Mouse (Mus musculus): ENCODE results near the gene Rab29. TPM values are rescaled to one million over a fixed set of nuclear protein-coding genes. Genes with fewer than 3 reads are reported as not detected.

The Rab29 gene
- polyA plus RNA-seq, 1 experiment from 2014 or later: 21.1 TPM

GRCm38 (mm10) chr1:131879816-131880215 is 12.8 kb downstream of the Rab29 start:
- H3K4me1 ChIP-seq (ENCODE audit: control insufficient read depth, insufficient read depth, low read length): no peaks in the 10 kb centered on the region
- H3K27ac ChIP-seq (ENCODE audit: low read length): no peak overlapping the region
- ATAC-seq (replicated peaks; ENCODE audit: extremely low read depth, insufficient read depth, low FRiP score): no peak
- H3K9ac ChIP-seq (ENCODE audit: low read length): no peak overlapping the region
- H3K27me3 ChIP-seq (ENCODE audit: control insufficient read depth, insufficient read depth, low read length): no peaks in the 10 kb centered on the region
- WGBS: 58% methylated on average over 2 of the region's 2 CpGs
- H3K36me3 ChIP-seq (ENCODE audit: control insufficient read depth, insufficient read depth): no peaks in the 10 kb centered on the region
- no peaks in the 10 kb centered on the region for H3K9me3 ChIP-seq (replicated peaks; ENCODE audit: control insufficient read depth, low read length)
- no peak overlapping the region for H3K4me2 ChIP-seq (ENCODE audit: low read depth, low read length)
- no peak overlapping the region for H3K4me3 ChIP-seq (ENCODE audit: low read length)

GRCm38 (mm10) chr1:131882787-131883186 is 15.8 kb downstream of the Rab29 start:
- Histone ChIP-seq H3K4me1 (ENCODE audit: control insufficient read depth, insufficient read depth, low read length) (no peaks in the 10 kb centered on the region), H3K36me3 (ENCODE audit: control insufficient read depth, insufficient read depth) (no peaks in the 10 kb centered on the region), H3K27ac (ENCODE audit: low read length) (no peak overlapping the region), H3K4me3 (ENCODE audit: low read length) (no peak overlapping the region), H3K4me2 (ENCODE audit: low read depth, low read length) (no peak overlapping the region), H3K9ac (ENCODE audit: low read length) (no peak overlapping the region), H3K9me3 (replicated peaks; ENCODE audit: control insufficient read depth, low read length) (no peaks in the 10 kb centered on the region), H3K27me3 (ENCODE audit: control insufficient read depth, insufficient read depth, low read length) (no peaks in the 10 kb centered on the region)
- ATAC-seq (replicated peaks; ENCODE audit: extremely low read depth, insufficient read depth, low FRiP score): no peak
- WGBS: 57% methylated on average over 2 of the region's 2 CpGs

GRCm38 (mm10) chr1:131886173-131886572 is 19.1 kb downstream of the Rab29 start:
- Histone ChIP-seq H3K4me3 (ENCODE audit: low read length) (no peak overlapping the region), H3K4me1 (ENCODE audit: control insufficient read depth, insufficient read depth, low read length) (no peaks in the 10 kb centered on the region), H3K36me3 (ENCODE audit: control insufficient read depth, insufficient read depth) (no peaks in the 10 kb centered on the region), H3K9me3 (replicated peaks; ENCODE audit: control insufficient read depth, low read length) (no peaks in the 10 kb centered on the region), H3K4me2 (ENCODE audit: low read depth, low read length) (no peak overlapping the region), H3K27ac (ENCODE audit: low read length) (no peak overlapping the region), H3K9ac (ENCODE audit: low read length) (no peak overlapping the region), H3K27me3 (ENCODE audit: control insufficient read depth, insufficient read depth, low read length) (no peaks in the 10 kb centered on the region)
- no peak for ATAC-seq (replicated peaks; ENCODE audit: extremely low read depth, insufficient read depth, low FRiP score)
- 66% methylated on average over 2 of the region's 2 CpGs for WGBS

GRCm38 (mm10) chr1:131886641-131887040 is 19.6 kb downstream of the Rab29 start:
- H3K4me1 ChIP-seq (ENCODE audit: control insufficient read depth, insufficient read depth, low read length): no peaks in the 10 kb centered on the region
- no peak overlapping the region for H3K4me2 ChIP-seq (ENCODE audit: low read depth, low read length)
- ATAC-seq (replicated peaks; ENCODE audit: extremely low read depth, insufficient read depth, low FRiP score): no peak
- no peaks in the 10 kb centered on the region for H3K9me3 ChIP-seq (replicated peaks; ENCODE audit: control insufficient read depth, low read length)
- no peaks in the 10 kb centered on the region for H3K27me3 ChIP-seq (ENCODE audit: control insufficient read depth, insufficient read depth, low read length)
- H3K9ac ChIP-seq (ENCODE audit: low read length): no peak overlapping the region
- no peak overlapping the region for H3K4me3 ChIP-seq (ENCODE audit: low read length)
- no peak overlapping the region for H3K27ac ChIP-seq (ENCODE audit: low read length)
- H3K36me3 ChIP-seq (ENCODE audit: control insufficient read depth, insufficient read depth): no peaks in the 10 kb centered on the region
- 76% methylated on average over 3 of the region's 3 CpGs for WGBS

- Histone ChIP-seq H3K9me3 (replicated peaks; ENCODE audit: control insufficient read depth, low read length) (no peaks in the 10 kb centered on the region), H3K4me2 (ENCODE audit: low read depth, low read length) (no peak overlapping the region), H3K36me3 (ENCODE audit: control insufficient read depth, insufficient read depth) (no peaks in the 10 kb centered on the region), H3K4me1 (ENCODE audit: control insufficient read depth, insufficient read depth, low read length) (no peaks in the 10 kb centered on the region), H3K27me3 (ENCODE audit: control insufficient read depth, insufficient read depth, low read length) (no peaks in the 10 kb centered on the region), H3K4me3 (ENCODE audit: low read length) (no peak overlapping the region), H3K9ac (ENCODE audit: low read length) (no peak overlapping the region), H3K27ac (ENCODE audit: low read length) (no peak overlapping the region)
- ATAC-seq (replicated peaks; ENCODE audit: extremely low read depth, insufficient read depth, low FRiP score): no peak
- WGBS: 67% methylated on average over 6 of the region's 6 CpGs
Measured at GRCm38 (mm10) chr1:131890043-131890658, 23.1 kb downstream of the Rab29 start.

GRCm38 (mm10) chr1:131891436-131891835 is 24.4 kb downstream of the Rab29 start:
- Histone ChIP-seq H3K27ac (ENCODE audit: low read length) (no peak overlapping the region), H3K4me1 (ENCODE audit: control insufficient read depth, insufficient read depth, low read length) (no peaks in the 10 kb centered on the region), H3K4me2 (ENCODE audit: low read depth, low read length) (no peak overlapping the region), H3K9ac (ENCODE audit: low read length) (no peak overlapping the region), H3K36me3 (ENCODE audit: control insufficient read depth, insufficient read depth) (no peaks in the 10 kb centered on the region), H3K4me3 (ENCODE audit: low read length) (no peak overlapping the region), H3K9me3 (replicated peaks; ENCODE audit: control insufficient read depth, low read length) (no peaks in the 10 kb centered on the region), H3K27me3 (ENCODE audit: control insufficient read depth, insufficient read depth, low read length) (no peaks in the 10 kb centered on the region)
- 76% methylated on average over 4 of the region's 4 CpGs for WGBS
- ATAC-seq (replicated peaks; ENCODE audit: extremely low read depth, insufficient read depth, low FRiP score): no peak

GRCm38 (mm10) chr1:131902679-131903078 is 35.7 kb downstream of the Rab29 start:
- Histone ChIP-seq H3K9ac (ENCODE audit: low read length) (no peak overlapping the region), H3K27ac (ENCODE audit: low read length) (no peak overlapping the region), H3K4me3 (ENCODE audit: low read length) (no peak overlapping the region), H3K36me3 (ENCODE audit: control insufficient read depth, insufficient read depth) (no peaks in the 10 kb centered on the region), H3K4me2 (ENCODE audit: low read depth, low read length) (no peak overlapping the region), H3K27me3 (ENCODE audit: control insufficient read depth, insufficient read depth, low read length) (0 out of 2 replicates have a peak, but pooled peaks cover 5% of the 10 kb centered on the region), H3K4me1 (ENCODE audit: control insufficient read depth, insufficient read depth, low read length) (no peaks in the 10 kb centered on the region), H3K9me3 (replicated peaks; ENCODE audit: control insufficient read depth, low read length) (no peaks in the 10 kb centered on the region)
- ATAC-seq (replicated peaks; ENCODE audit: extremely low read depth, insufficient read depth, low FRiP score): no peak
- 79% methylated on average over 4 of the region's 4 CpGs for WGBS

GRCm38 (mm10) chr1:131903251-131903650 is 36.2 kb downstream of the Rab29 start:
- WGBS: 85% methylated on average over 7 of the region's 7 CpGs
- Histone ChIP-seq H3K9ac (ENCODE audit: low read length) (no peak overlapping the region), H3K27ac (ENCODE audit: low read length) (no peak overlapping the region), H3K36me3 (ENCODE audit: control insufficient read depth, insufficient read depth) (no peaks in the 10 kb centered on the region), H3K9me3 (replicated peaks; ENCODE audit: control insufficient read depth, low read length) (no peaks in the 10 kb centered on the region), H3K27me3 (ENCODE audit: control insufficient read depth, insufficient read depth, low read length) (0 out of 2 replicates have a peak, but pooled peaks cover 5% of the 10 kb centered on the region), H3K4me2 (ENCODE audit: low read depth, low read length) (no peak overlapping the region), H3K4me3 (ENCODE audit: low read length) (no peak overlapping the region), H3K4me1 (ENCODE audit: control insufficient read depth, insufficient read depth, low read length) (no peaks in the 10 kb centered on the region)
- no peak for ATAC-seq (replicated peaks; ENCODE audit: extremely low read depth, insufficient read depth, low FRiP score)

GRCm38 (mm10) chr1:131905497-131905896 is 38.5 kb downstream of the Rab29 start:
- Histone ChIP-seq H3K27ac (ENCODE audit: low read length) (no peak overlapping the region), H3K4me1 (ENCODE audit: control insufficient read depth, insufficient read depth, low read length) (no peaks in the 10 kb centered on the region), H3K9ac (ENCODE audit: low read length) (no peak overlapping the region), H3K27me3 (ENCODE audit: control insufficient read depth, insufficient read depth, low read length) (0 out of 2 replicates have a peak, but pooled peaks cover 9% of the 10 kb centered on the region), H3K36me3 (ENCODE audit: control insufficient read depth, insufficient read depth) (no peaks in the 10 kb centered on the region), H3K9me3 (replicated peaks; ENCODE audit: control insufficient read depth, low read length) (no peaks in the 10 kb centered on the region), H3K4me2 (ENCODE audit: low read depth, low read length) (no peak overlapping the region), H3K4me3 (ENCODE audit: low read length) (no peak overlapping the region)
- WGBS: 4% methylated on average over 1 of the region's 1 CpGs
- ATAC-seq (replicated peaks; ENCODE audit: extremely low read depth, insufficient read depth, low FRiP score): no peak
